ENCODE assay signal across 8 mouse cellular contexts in the genomic region with DNA sequence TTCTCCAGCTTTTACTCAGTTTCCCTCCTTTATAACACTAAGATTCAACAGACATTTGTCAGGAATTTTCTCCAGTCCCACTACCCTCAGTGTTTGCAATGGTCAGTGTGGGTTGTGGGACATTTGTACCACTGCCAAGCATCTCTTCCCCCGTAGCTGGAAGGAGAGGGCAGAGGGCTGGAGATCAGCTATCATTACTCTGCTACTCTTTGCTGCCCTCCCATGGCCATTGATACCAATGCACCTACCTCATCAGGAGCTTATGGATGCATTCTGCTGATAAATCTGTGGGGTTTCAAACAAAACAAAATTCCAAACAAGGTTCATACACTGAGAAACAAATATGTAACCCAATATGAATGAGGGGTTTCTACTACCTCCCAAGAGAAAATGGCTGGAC. TPM values are rescaled to one million over a fixed set of nuclear protein-coding genes. Genes with fewer than 3 reads are reported as not detected.
DNase-seq lines count a peak whose midpoint lies in the region; ATAC-seq and TF ChIP-seq lines count a peak whose summit lies in the region.

No protein-coding gene starts in this region.

- H3K4me1 ChIP-seq in CH12.LX (ENCODE audit: control insufficient read depth in 1 of 2, insufficient read depth in 2 of 2): no peaks in the 10 kb centered on the region
- H3K4me1 ChIP-seq in lung, postnatal 0 days (ENCODE audit: insufficient read depth, low read depth, low read length): no peaks in the 10 kb centered on the region

- no peak for TF ChIP-seq POLR2A in CH12.LX (IDR thresholded peaks at IDR 0.05; ENCODE audit: low read depth, low read length)

- TF ChIP-seq EP300 in CH12.LX (IDR thresholded peaks at IDR 0.05; ENCODE audit: low read length): no peak
- no peak for TF ChIP-seq EP300 in lung, postnatal 0 days (IDR thresholded peaks at IDR 0.05)

- peak; percentile 74 to 82 for TF ChIP-seq CTCF in CH12.LX (conservative IDR thresholded peaks at IDR 0.05 in 1 of 2, IDR thresholded peaks at IDR 0.05 in 1 of 2; ENCODE audit: low read depth in 2 of 2, low read length in 2 of 2)
- peak; percentile 79 for TF ChIP-seq CTCF in lung, postnatal 0 days (IDR thresholded peaks at IDR 0.05)

- H3K27me3 ChIP-seq in CH12.LX (replicated peaks): no peaks in the 10 kb centered on the region
- no peaks in the 10 kb centered on the region for H3K27me3 ChIP-seq in lung, postnatal 0 days (replicated peaks; ENCODE audit: insufficient read depth, low read length)

- H3K36me3 ChIP-seq in CH12.LX (replicated peaks in 1 of 2; ENCODE audit: control insufficient read depth in 1 of 2, insufficient read depth in 1 of 2, low read length in 1 of 2): no peaks in the 10 kb centered on the region
- H3K36me3 ChIP-seq in lung, postnatal 0 days (ENCODE audit: insufficient read depth, low read length): no peaks in the 10 kb centered on the region

- peak; percentile 10 for DNase-seq in CD4-positive, CD25-positive, alpha-beta regulatory T cell, adult 2 months (ENCODE audit: low read depth, low spot score)
- DNase-seq in CH12.LX (ENCODE audit: extremely low read depth): peak; percentile 51
- peak; percentile 75 for DNase-seq in cerebellum, adult 8-10 months
- peak; percentile 9 to 51 for DNase-seq in frontal cortex, postnatal 10 days (ENCODE audit: low spot score in 2 of 2)
- DNase-seq in layer of hippocampus, adult 18-20 months (ENCODE audit: low spot score in 2 of 2): peak; percentile 9 to 74
- peak; percentile 46 for DNase-seq in lung, postnatal 0 days (ENCODE audit: low spot score)
- DNase-seq in right cerebral cortex, adult 2 months (ENCODE audit: low spot score in 2 of 2): peak; percentile 69 to 73

- no peak for ATAC-seq in CD4-positive, CD25-positive, alpha-beta regulatory T cell, adult 4 months
- ATAC-seq in lung, postnatal 0 days: no peak

- no peak overlapping the region for H3K27ac ChIP-seq in CH12.LX (ENCODE audit: insufficient read depth, low read depth)
- no peak overlapping the region for H3K27ac ChIP-seq in lung, postnatal 0 days (ENCODE audit: low read length)

- H3K4me2 ChIP-seq in CH12.LX (ENCODE audit: insufficient read depth, low read depth, poor library complexity, severe bottlenecking): no peak overlapping the region
- H3K4me2 ChIP-seq in lung, postnatal 0 days (replicated peaks; ENCODE audit: low read depth, low read length): no peak overlapping the region

- no peaks in the 10 kb centered on the region for H3K79me2 ChIP-seq in CH12.LX (replicated peaks; ENCODE audit: control insufficient read depth, extremely low read depth, insufficient read depth, poor library complexity, severe bottlenecking)

- H3K4me3 ChIP-seq in CH12.LX (replicated peaks in 1 of 3; ENCODE audit: low read depth in 2 of 3, low read length in 2 of 3, poor library complexity in 1 of 3): no peak overlapping the region
- H3K4me3 ChIP-seq in lung, postnatal 0 days (ENCODE audit: low read depth, low read length): no peak overlapping the region

- H3K9me3 ChIP-seq in CH12.LX (replicated peaks; ENCODE audit: low read length): no peaks in the 10 kb centered on the region
- no peaks in the 10 kb centered on the region for H3K9me3 ChIP-seq in lung, postnatal 0 days (ENCODE audit: low read length)

- in situ Hi-C loops in CH12.LX (cut with MboI; ENCODE audit: low pct_ligation_motif_present, low pct_unique_long_range_greater_than_20kb, low sequenced_read_pairs): no loop called here

- 0% methylated on average over 1 of the region's 1 CpGs for WGBS in lung, postnatal 0 days

- no peak overlapping the region for H3K9ac ChIP-seq in CH12.LX (ENCODE audit: insufficient read depth, low read depth)
- H3K9ac ChIP-seq in lung, postnatal 0 days (replicated peaks; ENCODE audit: low read depth): no peak overlapping the region

- TF ChIP-seq RAD21 in CH12.LX (IDR thresholded peaks at IDR 0.05; ENCODE audit: low read depth, low read length): peak; percentile 77

- dilution Hi-C loops in CH12.LX (cut with MboI; ENCODE audit: extremely low pct_ligation_motif_present, extremely low pct_unique_long_range_greater_than_20kb, low sequenced_read_pairs): no loop called here

TF ChIP-seq in CH12.LX, 34 proteins besides CTCF, POLR2A, EP300 and RAD21:
- peak; percentile 27; the same call in 1 of the 2 replicates for TF ChIP-seq ZC3H11A (IDR thresholded peaks at IDR 0.05; ENCODE audit: low read depth, low read length)
- TF ChIP-seq NELFE (IDR thresholded peaks at IDR 0.05; ENCODE audit: low read depth, low read length): no peak
- TF ChIP-seq TBP (conservative IDR thresholded peaks at IDR 0.05; ENCODE audit: low read depth, low read length): no peak
- TF ChIP-seq MAX (IDR thresholded peaks at IDR 0.05; ENCODE audit: low read length): no peak
- TF ChIP-seq SMC3 (IDR thresholded peaks at IDR 0.05; ENCODE audit: low read depth, low read length): peak; percentile 84
- TF ChIP-seq JUND (conservative IDR thresholded peaks at IDR 0.05; ENCODE audit: low read depth, low read length): no peak

RNA-seq across cellular contexts. Expression of a gene that starts 40.9 kb away (rescaled TPM):
- polyA plus RNA-seq in CD4-positive, CD25-positive, alpha-beta regulatory T cell, adult 4 months (2017; shearing (Covaris generic)): under 1 TPM in 1 of 2 experiments, not detected in 1; 0.26 TPM
- total RNA-seq in CH12.LX (2012; rRNA removed): not detected in 2 replicates
- total RNA-seq in CH12.LX (2014; rRNA removed): not detected in 2 replicates
- polyA plus RNA-seq in CH12.LX (2012; ENCODE audit: insufficient read length, low read depth): not detected in 2 replicates
- total RNA-seq in layer of hippocampus, adult 18-20 months (2021): 10 to 100 TPM; 15.6 to 18.5 TPM
- polyA plus RNA-seq in lung, postnatal 0 days (2015; fragmentation: Nextera tagmentation; extraction: Ambion mirVana): 12.2 and 13.3 TPM in 2 replicates

Comparison
In these comparisons a context has a peak if more than half of its experiments do, and no peak if none do; other contexts are left out.
1. DNase-seq: peak in every context shown above with its lines; median percentile 75 in cerebellum, adult 8-10 months; 71 in right cerebral cortex, adult 2 months; 51 in CH12.LX; 46 in lung, postnatal 0 days; 42 in layer of hippocampus, adult 18-20 months; 30 in frontal cortex, postnatal 10 days; 10 in CD4-positive, CD25-positive, alpha-beta regulatory T cell, adult 2 months.
2. RNA of a gene that starts 40.9 kb away (polyA plus RNA-seq): 12.2 to 13.3 TPM in lung, postnatal 0 days; 0.26 TPM in CD4-positive, CD25-positive, alpha-beta regulatory T cell, adult 4 months and not detected in CH12.LX; every median in the first group is over 10 times any median in the second.